Mouse (Mus musculus): ENCODE measurements around the gene B4galt1. TPM values are rescaled to one million over a fixed set of nuclear protein-coding genes. Genes with fewer than 3 reads are reported as not detected.
"Not testable (repeated sequence)": the region's sequence is repeated elsewhere in the genome, so short reads cannot be mapped to it uniquely, and the experiment has no call there.

The B4galt1 gene
- total and polyA plus RNA-seq, 3 experiments = 15.4 to 39.1 (median 19.6) TPM

GRCm38 (mm10) chr4:40801908-40802307 is 51.9 kb downstream of the B4galt1 start:
- TF ChIP-seq POLR2AphosphoS5 (IDR thresholded peaks at IDR 0.05; ENCODE audit: insufficient replicate concordance, low read depth, low read length) (no peak), GATA2 (IDR thresholded peaks at IDR 0.05; ENCODE audit: borderline replicate concordance, low read depth, low read length) (no peak), GATA1 (IDR thresholded peaks at IDR 0.05; ENCODE audit: borderline replicate concordance, low read length) (no peak), TAL1 (conservative IDR thresholded peaks at IDR 0.05; ENCODE audit: low read depth, low read length) (no peak), CTCF (IDR thresholded peaks at IDR 0.05; ENCODE audit: low read depth, low read length) (no peak)
- peaks cover 52% of the 10 kb centered on the region for H3K36me3 ChIP-seq (replicated peaks)
- no peak for DNase-seq (ENCODE audit: low spot score)
- no peak overlapping the region for H3K4me3 ChIP-seq (ENCODE audit: low read depth, low read length)
- H3K27me3 ChIP-seq (ENCODE audit: insufficient read depth, low read length) = no peaks in the 10 kb centered on the region; the same call in 1 of the 2 replicates
- H3K9me3 ChIP-seq (replicated peaks) = no peaks in the 10 kb centered on the region
- no peak for ATAC-seq (ENCODE audit: extremely low read depth, insufficient number of reproducible peaks, low FRiP score, poor library complexity, severe bottlenecking)
- no peaks in the 10 kb centered on the region for H3K4me1 ChIP-seq (ENCODE audit: insufficient read depth, low read depth, low read length)

DNA sequence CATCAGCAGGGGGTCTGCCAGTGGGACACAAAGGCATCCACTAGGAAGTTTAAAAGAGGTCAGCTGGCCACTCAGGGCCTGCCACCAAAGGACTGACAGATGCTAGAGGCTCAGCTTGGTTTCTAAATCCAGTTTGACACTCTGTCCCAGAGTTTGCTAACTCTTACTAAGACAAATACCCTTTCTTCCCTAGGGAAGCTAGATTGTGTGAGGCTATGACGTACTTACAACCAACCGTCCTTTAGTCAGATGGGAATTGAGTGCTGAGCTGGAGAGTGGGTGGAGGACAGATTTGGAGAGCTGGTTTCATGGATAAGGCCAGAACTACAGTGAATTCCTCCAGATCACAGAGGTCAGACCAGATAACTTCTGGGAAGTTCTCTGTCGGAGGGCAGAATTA is 52.9 kb downstream of the B4galt1 start:
- no peak for TF ChIP-seq GATA1 (IDR thresholded peaks at IDR 0.05; ENCODE audit: borderline replicate concordance, low read length)
- no peak for TF ChIP-seq TAL1 (conservative IDR thresholded peaks at IDR 0.05; ENCODE audit: low read depth, low read length)
- no peak for TF ChIP-seq CTCF (IDR thresholded peaks at IDR 0.05; ENCODE audit: low read depth, low read length)
- TF ChIP-seq GATA2 (IDR thresholded peaks at IDR 0.05; ENCODE audit: borderline replicate concordance, low read depth, low read length) = no peak
- TF ChIP-seq POLR2AphosphoS5 (IDR thresholded peaks at IDR 0.05; ENCODE audit: insufficient replicate concordance, low read depth, low read length) = no peak
- Histone ChIP-seq H3K9me3 (replicated peaks) (no peaks in the 10 kb centered on the region), H3K36me3 (replicated peaks) (peaks cover 43% of the 10 kb centered on the region), H3K4me1 (ENCODE audit: insufficient read depth, low read depth, low read length) (no peaks in the 10 kb centered on the region), H3K27me3 (ENCODE audit: insufficient read depth, low read length) (no peaks in the 10 kb centered on the region; the same call in 1 of the 2 replicates), H3K4me3 (ENCODE audit: low read depth, low read length) (no peak overlapping the region)
- DNase-seq (ENCODE audit: low spot score) (no peak), ATAC-seq (ENCODE audit: extremely low read depth, insufficient number of reproducible peaks, low FRiP score, poor library complexity, severe bottlenecking) (no peak)

DNA sequence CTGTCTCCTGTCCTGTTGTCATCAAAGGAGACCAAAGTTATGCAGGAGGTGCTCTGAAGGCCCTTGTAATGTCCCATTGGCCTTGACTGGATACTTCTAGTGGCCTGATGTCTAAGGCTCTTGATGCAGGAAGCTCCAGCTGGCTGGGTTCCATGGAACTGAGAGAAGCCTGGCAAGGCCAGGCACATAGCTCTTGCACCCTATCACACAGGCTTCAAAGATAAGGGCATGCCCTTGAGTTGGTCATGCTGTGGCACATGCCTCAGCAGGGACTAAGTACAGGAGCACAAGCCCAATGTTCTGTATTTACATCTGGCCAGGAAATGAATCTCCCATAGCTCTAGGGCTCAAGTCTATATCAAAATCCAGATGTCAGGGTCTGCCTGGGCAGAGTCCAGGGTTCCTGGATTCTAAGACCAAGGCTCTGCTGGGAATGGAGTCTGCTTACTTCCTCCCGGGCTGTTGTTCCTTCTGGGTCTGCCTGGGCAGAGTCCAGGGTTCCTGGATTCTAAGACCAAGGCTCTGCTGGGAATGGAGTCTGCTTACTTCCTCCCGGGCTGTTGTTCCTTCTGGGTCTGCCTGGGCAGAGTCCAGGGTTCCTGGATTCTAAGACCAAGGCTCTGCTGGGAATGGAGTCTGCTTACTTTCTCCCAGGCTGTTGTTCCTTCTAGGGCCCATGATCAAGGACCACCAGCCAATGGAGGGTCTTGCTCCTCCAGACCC is 54.8 kb downstream of the B4galt1 start:
- not testable (repeated sequence) for H3K9me3 ChIP-seq (replicated peaks); H3K4me3 ChIP-seq (ENCODE audit: low read depth, low read length); ATAC-seq (ENCODE audit: extremely low read depth, insufficient number of reproducible peaks, low FRiP score, poor library complexity, severe bottlenecking); H3K4me1 ChIP-seq (ENCODE audit: insufficient read depth, low read depth, low read length); H3K27me3 ChIP-seq (ENCODE audit: insufficient read depth, low read length); DNase-seq (ENCODE audit: low spot score)
- peaks cover 26% of the 10 kb centered on the region for H3K36me3 ChIP-seq (replicated peaks)

DNA sequence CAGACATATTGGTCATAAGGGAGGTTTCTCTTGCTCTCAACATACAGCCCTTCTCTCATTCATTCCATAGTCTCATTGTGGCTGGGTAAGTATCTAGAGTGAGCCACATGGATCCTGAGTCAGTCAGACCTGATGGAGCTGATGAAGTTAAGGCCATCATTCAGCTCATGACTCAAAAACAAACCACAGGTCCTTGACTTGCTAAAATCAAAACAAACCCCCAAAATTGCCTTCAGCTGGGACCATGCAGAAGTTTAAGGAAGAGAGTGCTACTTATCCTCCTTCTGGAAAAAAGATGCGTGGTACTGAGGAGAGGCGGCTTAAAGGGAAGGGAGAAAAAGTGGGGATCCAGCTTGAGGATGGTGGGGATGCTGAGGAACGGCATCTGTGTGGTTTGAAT is 58.0 kb downstream of the B4galt1 start:
- ATAC-seq (ENCODE audit: extremely low read depth, insufficient number of reproducible peaks, low FRiP score, poor library complexity, severe bottlenecking) (no peak), DNase-seq (ENCODE audit: low spot score) (no peak)
- Histone ChIP-seq H3K36me3 (replicated peaks) (peaks cover 2% of the 10 kb centered on the region), H3K9me3 (replicated peaks) (no peaks in the 10 kb centered on the region), H3K4me1 (ENCODE audit: insufficient read depth, low read depth, low read length) (no peaks in the 10 kb centered on the region), H3K27me3 (ENCODE audit: insufficient read depth, low read length) (peaks cover 10% of the 10 kb centered on the region), H3K4me3 (ENCODE audit: low read depth, low read length) (no peak overlapping the region)
- TF ChIP-seq TAL1 (conservative IDR thresholded peaks at IDR 0.05; ENCODE audit: low read depth, low read length) = no peak

DNA sequence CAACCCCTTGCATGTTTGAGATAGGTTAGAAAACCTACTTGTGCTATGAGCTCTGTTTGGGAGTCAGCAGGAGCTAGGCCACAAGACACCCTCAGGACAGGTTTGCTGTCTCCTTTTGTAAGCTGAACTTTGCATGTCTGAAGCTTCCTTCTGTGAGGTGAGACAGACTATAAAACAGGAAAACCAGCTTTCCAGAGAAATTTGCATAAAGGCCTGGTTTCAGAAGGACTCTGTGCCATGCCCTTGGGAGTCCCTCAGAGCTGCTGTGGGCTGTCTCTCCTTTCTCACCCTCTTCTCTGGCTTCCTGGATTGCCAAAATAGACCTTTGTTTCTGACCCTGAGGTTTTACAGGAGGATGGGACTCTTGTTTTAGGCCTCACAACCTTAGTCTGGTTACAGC is 59.5 kb downstream of the B4galt1 start:
- H3K4me3 ChIP-seq (ENCODE audit: low read depth, low read length) = no peak overlapping the region
- ATAC-seq (ENCODE audit: extremely low read depth, insufficient number of reproducible peaks, low FRiP score, poor library complexity, severe bottlenecking) (no peak), DNase-seq (ENCODE audit: low spot score) (no peak)
- no peaks in the 10 kb centered on the region for H3K4me1 ChIP-seq (ENCODE audit: insufficient read depth, low read depth, low read length)
- H3K36me3 ChIP-seq (replicated peaks) = no peaks in the 10 kb centered on the region
- TF ChIP-seq TAL1 (conservative IDR thresholded peaks at IDR 0.05; ENCODE audit: low read depth, low read length) (no peak), GATA1 (IDR thresholded peaks at IDR 0.05; ENCODE audit: borderline replicate concordance, low read length) (no peak), POLR2AphosphoS5 (IDR thresholded peaks at IDR 0.05; ENCODE audit: insufficient replicate concordance, low read depth, low read length) (no peak), GATA2 (IDR thresholded peaks at IDR 0.05; ENCODE audit: borderline replicate concordance, low read depth, low read length) (no peak), CTCF (IDR thresholded peaks at IDR 0.05; ENCODE audit: low read depth, low read length) (no peak)
- peaks cover 13% of the 10 kb centered on the region for H3K27me3 ChIP-seq (ENCODE audit: insufficient read depth, low read length)
- no peaks in the 10 kb centered on the region for H3K9me3 ChIP-seq (replicated peaks)

DNA sequence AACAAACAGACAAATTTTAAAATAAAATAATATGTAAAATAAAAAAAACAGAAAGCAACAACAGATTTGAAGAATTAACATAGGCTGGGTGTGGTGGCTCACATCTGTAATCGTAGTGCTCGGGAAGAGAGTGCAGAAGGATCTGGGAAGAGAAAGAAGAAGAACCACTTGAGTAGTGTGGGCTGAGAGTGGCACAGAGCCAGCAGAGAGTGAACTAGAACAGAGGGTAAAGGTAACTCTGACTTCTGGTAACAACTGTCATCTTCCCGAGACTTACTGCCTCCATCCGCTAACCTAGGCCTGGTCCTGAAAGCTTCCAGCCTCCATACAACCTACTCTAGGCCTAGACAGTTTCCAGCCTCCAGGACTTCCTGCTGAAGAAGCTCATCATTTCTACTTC is 62.6 kb downstream of the B4galt1 start:
- Histone ChIP-seq H3K27me3 (ENCODE audit: insufficient read depth, low read length) (peaks cover 17% of the 10 kb centered on the region), H3K9me3 (replicated peaks) (no peaks in the 10 kb centered on the region), H3K36me3 (replicated peaks) (no peaks in the 10 kb centered on the region), H3K4me1 (ENCODE audit: insufficient read depth, low read depth, low read length) (no peaks in the 10 kb centered on the region), H3K4me3 (ENCODE audit: low read depth, low read length) (no peak overlapping the region)
- TF ChIP-seq POLR2AphosphoS5 (IDR thresholded peaks at IDR 0.05; ENCODE audit: insufficient replicate concordance, low read depth, low read length) = no peak
- no peak for TF ChIP-seq TAL1 (conservative IDR thresholded peaks at IDR 0.05; ENCODE audit: low read depth, low read length)
- TF ChIP-seq CTCF (IDR thresholded peaks at IDR 0.05; ENCODE audit: low read depth, low read length) = no peak
- TF ChIP-seq GATA1 (IDR thresholded peaks at IDR 0.05; ENCODE audit: borderline replicate concordance, low read length) = no peak
- TF ChIP-seq GATA2 (IDR thresholded peaks at IDR 0.05; ENCODE audit: borderline replicate concordance, low read depth, low read length) = no peak
- DNase-seq (ENCODE audit: low spot score) (no peak), ATAC-seq (ENCODE audit: extremely low read depth, insufficient number of reproducible peaks, low FRiP score, poor library complexity, severe bottlenecking) (no peak)

DNA sequence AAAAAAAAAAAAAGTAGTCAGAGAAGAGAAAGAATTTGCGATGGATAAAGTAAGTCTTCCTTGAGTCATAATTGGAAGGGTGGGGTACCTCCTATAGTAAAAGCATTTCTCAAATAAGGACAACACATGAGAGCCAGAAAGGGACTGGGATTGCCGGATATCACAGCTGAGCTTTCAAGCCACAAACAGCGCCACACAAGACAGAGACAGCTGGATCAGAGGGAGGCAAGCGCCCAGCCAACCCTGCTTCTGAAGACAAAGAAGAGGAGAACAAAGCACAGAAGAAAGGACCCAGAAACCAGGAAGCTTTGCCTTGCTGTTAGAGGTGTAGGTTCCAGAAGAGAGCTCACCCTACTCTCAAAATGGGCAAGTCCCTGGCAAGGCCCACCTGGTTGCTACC is 67.2 kb downstream of the B4galt1 start:
- TF ChIP-seq TAL1 (conservative IDR thresholded peaks at IDR 0.05; ENCODE audit: low read depth, low read length) = no peak
- TF ChIP-seq POLR2AphosphoS5 (IDR thresholded peaks at IDR 0.05; ENCODE audit: insufficient replicate concordance, low read depth, low read length) = no peak
- no peak for TF ChIP-seq GATA1 (IDR thresholded peaks at IDR 0.05; ENCODE audit: borderline replicate concordance, low read length)
- no peak for TF ChIP-seq CTCF (IDR thresholded peaks at IDR 0.05; ENCODE audit: low read depth, low read length)
- no peak for TF ChIP-seq GATA2 (IDR thresholded peaks at IDR 0.05; ENCODE audit: borderline replicate concordance, low read depth, low read length)
- Histone ChIP-seq H3K4me1 (ENCODE audit: insufficient read depth, low read depth, low read length) (peaks cover 19% of the 10 kb centered on the region), H3K9me3 (replicated peaks) (no peaks in the 10 kb centered on the region), H3K27me3 (ENCODE audit: insufficient read depth, low read length) (peaks cover 16% of the 10 kb centered on the region), H3K36me3 (replicated peaks) (no peaks in the 10 kb centered on the region), H3K4me3 (ENCODE audit: low read depth, low read length) (no peak overlapping the region)
- DNase-seq (ENCODE audit: low spot score) (no peak), ATAC-seq (ENCODE audit: extremely low read depth, insufficient number of reproducible peaks, low FRiP score, poor library complexity, severe bottlenecking) (no peak)

All from G1E (cell line).